Mouse (Mus musculus) left cerebral cortex, postnatal 25 days (tissue): Measurements from ENCODE around the gene Tlx2. TPM values are rescaled to one million over a fixed set of nuclear protein-coding genes. Genes with fewer than 3 reads are reported as not detected.

Experiments used
- DNase-seq, 2 experiments: peaks; one replicate each; pipeline ENCODE4 v3.0.0; 2022; ENCODE audit warnings: low spot score in 2 of 2, mixed read lengths in 1 of 2
- intact Hi-C: fragments of 180-260 bp; cut with DNase I; formaldehyde crosslinking; loops from one replicate; pipeline ENCODE4 v1.15.1; 2025
- total RNA-seq, 2 experiments: library from RNA; stranded (reverse); gene quantifications; 2 replicates each; pipeline ENCODE4 v1.2.3; 2021

Tlx2 gene
- total RNA-seq, 2 experiments from 2014 or later, result not detected

DNA sequence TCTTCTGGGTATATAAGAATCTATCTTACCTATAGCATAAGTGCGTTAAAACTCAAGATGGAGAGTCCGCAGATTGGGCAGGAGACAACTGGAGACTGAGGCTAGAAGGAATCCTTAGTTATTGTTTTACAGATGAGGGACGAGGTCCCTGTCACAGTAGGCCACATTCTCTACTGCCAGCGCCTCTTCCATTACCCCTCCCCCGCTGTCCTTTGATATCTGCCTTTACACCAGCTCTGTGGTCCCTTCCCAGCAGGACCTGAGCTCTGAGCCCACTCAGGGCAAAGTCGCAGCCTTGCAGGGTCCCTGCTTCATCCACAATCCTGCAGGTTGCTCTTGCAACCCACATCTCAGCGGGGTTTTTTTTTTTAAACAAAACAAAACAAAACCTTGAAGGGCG, 1.9 kb downstream of the Tlx2 start:
- intact Hi-C loops, result no loop called here

DNA sequence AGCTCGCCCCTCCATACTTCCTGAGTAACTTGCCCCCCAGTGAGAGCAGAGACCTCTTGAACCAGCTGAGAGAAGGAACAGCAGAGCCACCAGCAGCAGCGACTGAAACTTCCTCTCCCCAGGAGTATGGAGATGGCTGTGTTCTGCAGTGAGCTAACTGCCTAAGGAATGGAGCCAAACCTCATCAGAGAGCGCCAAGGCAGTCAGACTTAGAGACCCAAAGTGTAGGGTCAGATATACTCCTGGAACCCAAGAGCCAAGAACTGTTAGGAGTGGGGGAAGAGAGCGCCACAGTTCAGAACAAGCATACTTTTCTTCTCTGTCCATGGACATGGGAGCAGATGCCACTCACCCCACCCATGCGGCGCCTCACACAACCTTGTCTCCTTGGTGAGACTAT, 3.7 kb downstream of the Tlx2 start:
- DNase-seq, result no peak
- intact Hi-C loops, result no loop called here

More for the DNA sequence above, 1.9 kb downstream of the Tlx2 start:
- DNase-seq, result no peak

DNA sequence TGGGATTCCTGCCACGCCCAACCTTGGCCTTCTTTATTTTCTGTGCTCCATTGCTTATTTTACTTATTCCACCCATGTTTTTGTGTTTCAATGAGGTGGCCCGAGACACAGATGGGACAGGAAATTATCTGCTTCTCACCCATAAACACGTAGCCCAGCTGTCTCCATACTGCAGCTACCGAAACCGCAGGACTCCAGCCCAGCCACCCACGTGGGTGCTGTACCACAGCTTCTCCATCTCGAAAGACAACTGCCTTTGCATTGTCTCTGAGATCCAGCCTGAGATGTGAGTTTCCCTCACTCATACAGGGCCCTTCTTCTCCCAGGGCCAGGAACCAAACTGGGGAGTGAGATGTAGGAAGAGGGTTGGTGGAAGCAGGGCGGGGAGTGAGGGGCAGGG, 4.1 kb downstream of the Tlx2 start:
- no peak for DNase-seq
- intact Hi-C loops, result no loop called here

DNA sequence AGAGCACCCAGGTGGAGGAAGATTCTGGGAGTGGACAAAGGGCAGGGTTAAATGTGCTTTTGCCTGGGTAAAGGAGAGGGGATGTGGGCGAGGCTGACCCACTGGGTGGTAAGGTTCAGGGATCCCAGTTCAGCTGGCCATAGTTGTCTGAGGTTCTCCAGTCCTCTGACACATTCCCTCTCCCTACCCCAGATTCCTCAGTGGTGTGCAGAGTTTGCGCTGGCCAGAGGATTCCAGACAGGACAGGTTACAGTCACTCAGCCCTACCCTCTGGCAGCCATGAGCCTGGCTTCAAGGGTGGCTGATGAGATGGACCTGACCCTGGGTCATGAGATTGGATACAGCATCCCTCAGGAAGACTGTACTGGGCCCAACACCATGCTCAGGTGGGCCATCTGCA, 11.4 kb downstream of the Tlx2 start:
- intact Hi-C loops, result no loop called here
- no peak for DNase-seq

DNA sequence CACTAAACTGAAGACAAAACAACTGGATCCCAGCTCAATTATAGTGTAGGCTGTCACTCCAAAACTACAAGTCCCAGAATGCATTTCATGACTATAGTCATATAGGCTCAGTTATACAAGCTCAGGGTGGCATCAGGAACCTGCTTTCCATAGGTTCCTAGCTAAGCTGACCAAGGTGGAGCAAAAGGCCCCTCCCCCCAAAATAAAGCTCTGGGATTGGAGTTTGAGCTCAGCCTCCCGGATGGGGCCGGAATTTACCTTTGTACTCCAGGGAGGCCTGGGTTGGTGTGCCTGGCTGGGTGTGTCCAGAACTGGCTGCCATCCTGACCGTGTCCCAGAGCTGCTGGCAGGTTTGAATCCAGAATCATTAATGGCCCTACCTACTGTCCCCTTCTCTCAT, 12.3 kb downstream of the Tlx2 start, which contains the start of gene Dqx1:
Gene Dqx1 (plus strand): TSS at position 55 of the 400 bp plus-strand sequence.
- peak in 1 of 2 experiments; percentile 51 for DNase-seq
- intact Hi-C loops, result no loop called here

DNA sequence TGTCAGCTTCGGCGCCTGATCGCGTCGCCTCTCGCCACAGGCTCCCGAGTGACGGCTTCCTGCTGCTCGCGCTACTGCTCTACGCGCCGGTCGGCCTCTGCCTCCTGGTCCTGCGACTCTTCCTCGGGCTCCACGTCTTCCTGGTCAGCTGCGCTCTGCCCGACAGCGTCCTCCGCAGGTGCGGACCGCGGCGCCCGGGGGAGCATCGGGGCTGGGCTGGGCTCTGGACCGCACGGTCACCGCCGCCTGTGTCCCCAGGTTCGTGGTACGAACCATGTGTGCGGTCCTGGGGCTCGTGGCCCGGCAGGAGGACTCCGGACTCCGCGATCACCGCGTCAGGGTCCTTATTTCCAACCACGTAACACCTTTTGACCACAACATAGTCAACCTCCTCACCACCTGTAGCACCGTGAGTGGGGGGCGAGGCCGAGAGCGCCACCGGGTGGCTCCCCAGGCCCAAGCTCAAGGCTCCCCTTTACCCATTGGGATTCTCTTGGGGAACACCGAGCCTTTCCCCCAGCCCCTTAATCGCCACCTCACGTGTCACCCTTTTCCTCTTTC, 15.1 kb downstream of the Tlx2 start, which contains the start of gene Htra2:
Gene Htra2 (minus strand): TSS at position 403 of the 561 bp plus-strand sequence.
- no peak for DNase-seq
- intact Hi-C loops, result loop anchor here (1.0 kb wide), 3 partner anchors 23 to 58 kb away; no protein-coding TSS in a partner anchor

DNA sequence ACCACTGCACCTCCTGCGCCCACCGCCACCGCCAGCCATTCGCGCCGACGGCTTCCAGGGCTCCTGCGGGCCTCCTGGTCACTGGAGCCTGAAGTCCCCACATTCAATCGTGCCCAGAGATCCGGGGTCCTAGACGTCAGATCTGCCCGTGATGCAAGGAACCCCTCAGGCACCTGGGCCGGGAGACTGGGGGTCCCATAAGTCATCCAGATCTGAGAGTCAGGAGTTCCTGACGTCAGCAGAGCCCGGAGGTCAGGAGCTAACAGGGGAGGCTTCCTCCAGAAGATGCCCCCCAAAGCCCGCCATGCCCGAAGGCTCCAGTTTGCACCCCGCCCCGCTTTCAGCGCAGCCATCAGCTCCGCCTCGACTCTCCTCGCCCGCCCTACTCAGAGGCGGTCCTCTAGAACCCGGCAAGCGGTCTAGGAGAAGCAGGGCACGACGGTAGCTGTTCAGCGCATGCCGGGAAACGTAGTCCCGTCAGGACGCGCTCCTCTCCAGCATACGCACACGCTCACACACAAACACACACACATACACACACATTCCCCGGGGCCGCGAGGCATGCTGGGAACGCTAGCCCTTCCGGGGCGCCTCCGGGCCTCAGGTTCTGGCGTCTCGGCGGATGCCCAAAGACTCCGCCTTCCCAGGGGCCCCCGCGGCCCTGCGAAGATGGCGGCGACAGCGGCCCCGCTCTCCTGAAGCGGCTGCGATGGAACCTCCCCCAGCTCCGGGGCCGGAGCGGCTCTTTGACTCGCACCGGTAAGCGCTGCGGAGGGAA, 15.8 kb downstream of the Tlx2 start, which contains the start of gene Aup1:
Gene Aup1 (plus strand): TSS at position 448 of the 778 bp plus-strand sequence.
- peak; percentile 99 for DNase-seq
- intact Hi-C loops, result loop anchor here (1.0 kb wide), 3 partner anchors 24 to 57 kb away; no protein-coding TSS in a partner anchor

DNA sequence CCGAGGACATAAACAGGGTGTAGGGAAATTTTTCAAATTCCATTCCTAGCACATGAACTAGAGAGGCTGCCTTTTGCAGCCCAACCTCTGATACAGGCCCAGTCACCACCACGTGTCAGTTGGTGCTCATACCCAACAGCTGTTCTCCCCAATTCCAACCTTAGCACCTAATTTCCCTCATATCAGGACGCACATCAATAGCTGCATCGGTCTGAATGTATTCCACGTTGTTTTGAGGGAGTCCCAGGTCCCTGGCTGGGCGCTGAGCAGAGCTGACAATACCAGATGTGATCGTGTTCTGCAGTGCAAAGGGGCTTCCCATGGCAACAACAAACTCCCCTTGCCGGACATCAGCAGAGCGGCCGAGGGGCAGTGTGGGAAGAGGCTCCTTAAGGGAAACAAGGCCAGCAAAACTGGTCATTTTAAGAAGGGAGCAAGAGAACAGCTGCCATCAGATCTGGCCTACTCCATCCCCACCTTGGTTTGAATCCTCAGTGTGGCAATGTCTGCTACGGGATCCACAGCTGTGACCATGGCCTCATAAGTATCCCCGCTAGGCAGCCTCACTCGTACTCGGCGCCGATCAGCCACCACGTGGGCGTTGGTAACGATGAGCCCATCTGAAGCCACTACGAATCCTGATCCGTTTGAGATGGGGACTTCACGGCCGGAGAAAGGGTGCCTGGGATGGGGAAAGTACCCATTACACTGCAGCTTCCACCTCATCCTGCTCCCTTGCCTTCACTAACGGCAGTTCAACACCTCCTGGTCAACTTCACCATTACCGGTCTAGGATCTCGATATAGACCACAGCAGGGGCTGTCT, 16.7 kb downstream of the Tlx2 start:
- intact Hi-C loops, result no loop called here
- DNase-seq, result peak; percentile 40 to 49

DNA sequence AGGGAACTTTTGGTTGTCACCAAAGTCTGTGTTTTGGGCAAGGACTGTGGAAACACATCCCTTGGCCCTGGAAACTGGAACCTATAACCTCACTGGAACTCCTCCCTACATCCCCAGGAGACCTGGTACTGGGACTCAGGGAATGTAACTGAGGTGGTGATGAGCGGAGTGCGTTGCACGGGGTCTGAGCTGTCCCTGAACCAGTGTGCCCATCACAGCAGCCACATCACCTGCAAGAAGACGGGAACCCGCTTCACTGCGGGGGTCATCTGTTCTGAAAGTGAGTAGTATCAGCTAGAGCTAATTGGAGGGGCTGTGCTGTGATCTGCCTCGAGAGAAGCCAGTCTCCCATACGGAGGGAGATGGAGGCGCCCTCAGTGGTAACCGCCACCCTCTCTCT, 20.7 kb downstream of the Tlx2 start:
- intact Hi-C loops, result no loop called here
- DNase-seq, result no peak

DNA sequence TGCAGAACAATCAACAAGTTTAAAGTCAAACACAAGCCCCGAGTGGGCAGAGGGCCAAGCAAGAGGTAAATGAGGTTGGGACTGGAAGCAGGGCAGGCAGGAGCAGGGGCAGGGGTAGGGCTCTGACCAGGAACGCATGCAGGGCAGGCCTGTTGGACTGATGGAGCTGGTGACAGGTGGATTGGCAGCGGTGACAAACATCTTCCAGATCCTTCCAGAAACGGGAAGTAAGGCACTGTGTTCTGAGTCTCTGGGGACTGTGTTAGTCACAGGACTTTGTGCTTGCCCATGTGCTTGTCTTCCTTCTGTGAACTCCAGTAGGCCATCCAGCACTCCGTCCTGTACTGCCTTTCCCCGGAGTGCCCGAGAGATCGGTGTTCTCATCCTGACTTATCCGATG, 25.4 kb downstream of the Tlx2 start:
- DNase-seq, result no peak
- intact Hi-C loops, result no loop called here

DNA sequence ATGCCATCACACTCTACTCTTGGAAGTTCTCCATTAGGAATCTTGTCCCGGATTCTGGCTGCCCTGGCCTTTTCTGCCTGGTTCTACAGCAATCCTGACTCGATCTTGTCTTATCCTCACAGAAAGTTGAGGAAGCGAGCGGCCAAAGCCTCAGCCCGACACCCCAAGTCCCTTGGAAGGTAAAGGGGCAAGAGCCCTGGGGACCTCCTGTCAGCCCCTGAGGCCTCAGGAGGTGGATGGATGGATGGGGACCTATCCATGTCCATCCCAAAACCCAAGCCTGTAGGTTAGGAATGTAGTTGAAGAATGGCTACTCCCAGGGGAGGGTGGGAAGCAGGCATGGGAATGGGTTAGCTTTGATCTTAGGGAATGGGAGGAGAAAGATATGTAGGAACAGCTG, 26.1 kb downstream of the Tlx2 start:
- intact Hi-C loops, result no loop called here
- no peak for DNase-seq

DNA sequence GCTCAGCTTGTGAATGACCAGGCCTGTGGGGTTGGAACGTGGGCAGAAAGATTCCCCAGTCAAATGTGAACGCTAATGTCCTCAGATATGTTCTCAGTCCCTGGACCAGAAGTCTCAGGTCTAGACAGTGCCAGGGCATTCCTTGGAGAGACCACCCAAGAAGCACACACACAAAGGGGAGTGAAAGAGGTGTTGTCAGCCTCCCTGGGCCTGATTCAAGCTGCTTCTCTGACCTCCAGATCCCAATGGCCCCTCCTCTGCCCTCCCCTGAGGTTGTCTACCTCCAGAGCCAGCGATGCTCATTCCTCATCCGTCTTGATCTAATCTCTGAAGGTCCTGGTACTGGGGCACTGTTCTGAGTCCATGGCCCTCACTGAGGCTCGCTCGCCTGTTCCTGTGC, 26.5 kb downstream of the Tlx2 start:
- DNase-seq, result no peak
- intact Hi-C loops, result no loop called here

DNA sequence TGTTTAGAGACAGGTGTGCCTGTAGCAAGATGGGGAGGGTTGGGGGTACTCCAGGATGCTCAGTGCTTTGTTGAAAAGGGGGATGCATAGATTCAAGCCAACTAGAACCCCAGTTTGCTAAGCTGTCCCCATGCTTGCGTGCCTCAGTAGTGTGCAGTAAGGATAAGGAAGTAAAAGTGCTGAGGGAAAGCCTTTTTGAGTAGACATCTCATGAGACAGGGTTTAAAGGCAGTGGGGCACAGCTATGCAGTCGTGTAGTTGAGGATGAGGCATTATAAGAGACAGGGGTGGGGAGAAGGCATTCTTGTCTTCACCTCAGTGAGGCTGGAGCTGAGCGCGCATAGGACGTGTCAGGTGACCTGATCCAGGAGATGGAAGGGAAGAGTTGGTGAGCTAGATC, 29.5 kb downstream of the Tlx2 start:
- no peak for DNase-seq
- intact Hi-C loops, result no loop called here

DNA sequence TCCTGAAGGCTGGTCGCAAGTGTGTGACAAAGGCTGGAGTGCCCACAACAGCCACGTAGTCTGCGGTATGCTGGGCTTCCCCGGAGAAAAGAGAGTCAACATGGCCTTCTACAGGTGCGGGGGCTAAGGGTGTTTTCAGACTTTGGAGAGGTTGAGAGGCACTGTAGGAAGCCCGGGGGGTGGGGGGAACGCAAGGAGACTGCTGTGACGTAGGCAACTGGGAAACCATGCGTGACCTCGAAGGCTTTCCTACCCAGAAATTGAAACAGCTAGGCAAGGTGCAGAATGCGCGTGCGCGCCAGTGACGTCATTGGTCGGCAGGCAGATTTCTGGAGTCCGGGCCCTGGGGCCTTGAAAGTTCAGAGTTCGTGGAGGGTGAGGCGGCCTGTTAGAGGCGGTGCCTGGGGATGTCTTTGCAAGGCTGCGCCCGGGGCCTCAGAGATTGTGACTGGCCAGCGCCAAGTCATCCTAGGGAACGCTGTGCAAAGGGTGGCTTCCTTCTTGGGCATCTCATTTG, 31.5 kb downstream of the Tlx2 start:
- intact Hi-C loops, result no loop called here
- DNase-seq, result peak; percentile 83 to 86

DNA sequence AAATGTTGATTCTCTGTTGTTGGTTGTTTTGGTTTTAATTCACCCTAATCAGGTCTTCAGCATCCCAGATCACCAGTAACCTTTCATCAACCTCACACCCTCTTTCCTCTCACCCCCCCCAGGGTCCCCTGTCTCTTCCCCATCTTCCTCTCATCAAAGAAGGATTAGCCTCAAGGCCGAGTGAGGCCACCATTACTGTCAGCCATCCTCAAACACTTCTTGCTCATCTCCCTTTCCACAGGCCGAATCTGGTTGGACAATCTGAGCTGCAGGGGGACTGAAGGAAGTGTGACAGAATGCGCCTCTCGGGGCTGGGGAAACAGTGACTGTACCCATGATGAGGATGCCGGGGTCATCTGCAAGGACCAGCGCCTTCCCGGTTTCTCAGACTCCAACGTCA, 32.9 kb downstream of the Tlx2 start:
- DNase-seq, result no peak
- intact Hi-C loops, result no loop called here

DNA sequence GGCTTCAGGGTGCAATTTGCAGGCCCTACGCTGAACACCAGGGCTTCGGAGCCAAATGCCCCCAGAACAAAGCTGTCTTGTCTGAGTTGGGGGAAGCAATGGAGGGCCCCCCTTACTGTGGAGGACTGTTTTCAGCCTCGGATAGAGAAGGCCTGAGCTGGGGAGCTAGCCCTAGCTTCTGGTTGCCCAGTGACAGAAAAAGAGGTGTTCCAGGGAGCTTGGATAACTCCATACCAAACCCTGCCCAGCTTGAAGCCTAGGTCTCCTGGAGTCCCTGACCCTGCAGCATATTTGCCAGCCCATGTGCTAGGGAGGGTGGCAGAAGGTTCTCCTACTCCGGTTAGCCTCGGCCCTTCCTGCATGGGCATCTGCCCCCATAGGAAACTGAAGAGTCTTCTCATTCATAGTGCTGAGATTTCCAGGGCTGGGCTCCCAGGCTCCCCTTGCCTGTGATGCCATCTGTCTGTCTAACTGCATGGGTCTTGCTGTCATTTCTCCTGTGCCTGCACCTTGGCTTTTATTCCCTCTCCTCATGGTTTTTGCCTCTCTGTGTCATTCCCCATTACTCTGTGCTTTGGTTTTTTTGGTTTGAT, 35.5 kb downstream of the Tlx2 start:
- no peak for DNase-seq

DNA sequence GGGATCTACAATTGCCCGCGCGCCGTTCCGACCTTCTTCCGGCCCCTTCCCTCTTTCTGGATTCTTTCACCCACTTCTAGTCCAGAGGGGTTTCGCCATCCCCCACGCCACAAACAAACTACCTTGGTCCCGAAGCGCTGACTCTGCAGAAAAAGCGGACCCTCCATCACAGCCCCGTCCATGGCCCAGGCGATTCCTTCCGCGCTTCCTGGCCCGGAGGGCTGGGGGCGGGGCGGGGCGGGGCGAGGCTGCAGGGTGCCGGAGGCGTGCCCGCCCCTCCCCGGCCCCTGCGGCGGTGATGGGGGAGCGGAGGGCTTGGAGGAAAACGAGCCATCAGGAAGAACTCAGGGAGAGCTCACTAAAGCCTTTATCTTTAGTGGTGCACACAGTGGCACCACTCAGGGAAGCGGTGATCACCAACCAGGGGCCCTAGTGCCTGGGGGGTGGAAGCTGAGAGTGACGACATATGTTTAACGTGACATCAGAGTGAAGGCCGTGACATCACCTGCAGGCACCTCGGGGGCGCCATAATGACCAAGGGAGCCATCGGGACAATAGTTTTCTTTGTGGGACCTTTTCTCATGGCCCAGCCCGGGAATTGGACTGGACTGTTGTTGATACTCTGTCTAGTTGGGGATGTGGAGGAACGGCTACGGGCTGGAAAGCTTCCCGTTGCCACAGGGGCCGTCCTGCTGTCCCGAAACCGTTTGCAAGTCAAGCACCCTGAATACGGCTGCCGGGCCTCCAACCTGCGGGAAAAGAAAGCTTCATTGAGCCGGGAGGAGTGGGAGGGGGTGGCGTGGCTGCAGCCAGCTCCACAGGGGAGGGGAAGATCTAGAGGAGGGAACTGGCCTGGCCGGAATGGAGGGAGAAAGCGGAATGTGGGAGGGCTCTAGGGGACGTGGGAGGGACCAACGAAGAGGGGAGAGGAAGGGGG, 36.6 kb downstream of the Tlx2 start, which contains the start of the genes Dok1 and Loxl3:
Gene Dok1 (minus strand): TSS at position 223 of the 937 bp plus-strand sequence.
Gene Loxl3 (plus strand): TSS at position 925 of the 937 bp plus-strand sequence.
- no peak for DNase-seq
- intact Hi-C loops, result no loop called here

More for the DNA sequence above, 35.5 kb downstream of the Tlx2 start:
- intact Hi-C loops, result no loop called here

DNA sequence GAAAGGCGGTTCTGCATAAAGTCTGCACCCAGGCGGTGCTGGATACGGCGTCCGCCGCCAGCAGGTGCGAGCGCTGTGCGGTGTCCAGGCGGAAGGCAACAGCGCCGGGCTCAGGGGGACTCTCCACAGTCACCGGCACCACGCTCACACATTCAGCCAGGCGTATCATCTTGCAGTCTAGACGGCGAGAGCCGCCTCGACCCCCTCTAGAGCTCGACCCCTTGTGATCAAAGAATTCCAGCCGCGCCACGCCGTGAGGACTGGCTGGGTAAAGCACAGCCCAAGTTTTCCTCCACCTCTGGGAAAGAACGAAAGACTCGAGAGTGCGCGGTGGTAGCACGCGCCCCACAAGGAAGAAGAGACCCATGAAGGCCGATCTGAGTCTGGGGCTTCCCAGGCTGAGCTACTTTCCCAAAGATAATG, 37.3 kb downstream of the Tlx2 start:
- DNase-seq, result peak in 1 of 2 experiments; percentile 36
- intact Hi-C loops, result no loop called here
